Mouse (Mus musculus): ENCODE measurements around the gene Myo1d. TPM values are rescaled to one million over a fixed set of nuclear protein-coding genes. Genes with fewer than 3 reads are reported as not detected.

The Myo1d gene
- polyA plus RNA-seq (2012; rRNA removed), result 109 and 152 TPM in 2 replicates

DNA sequence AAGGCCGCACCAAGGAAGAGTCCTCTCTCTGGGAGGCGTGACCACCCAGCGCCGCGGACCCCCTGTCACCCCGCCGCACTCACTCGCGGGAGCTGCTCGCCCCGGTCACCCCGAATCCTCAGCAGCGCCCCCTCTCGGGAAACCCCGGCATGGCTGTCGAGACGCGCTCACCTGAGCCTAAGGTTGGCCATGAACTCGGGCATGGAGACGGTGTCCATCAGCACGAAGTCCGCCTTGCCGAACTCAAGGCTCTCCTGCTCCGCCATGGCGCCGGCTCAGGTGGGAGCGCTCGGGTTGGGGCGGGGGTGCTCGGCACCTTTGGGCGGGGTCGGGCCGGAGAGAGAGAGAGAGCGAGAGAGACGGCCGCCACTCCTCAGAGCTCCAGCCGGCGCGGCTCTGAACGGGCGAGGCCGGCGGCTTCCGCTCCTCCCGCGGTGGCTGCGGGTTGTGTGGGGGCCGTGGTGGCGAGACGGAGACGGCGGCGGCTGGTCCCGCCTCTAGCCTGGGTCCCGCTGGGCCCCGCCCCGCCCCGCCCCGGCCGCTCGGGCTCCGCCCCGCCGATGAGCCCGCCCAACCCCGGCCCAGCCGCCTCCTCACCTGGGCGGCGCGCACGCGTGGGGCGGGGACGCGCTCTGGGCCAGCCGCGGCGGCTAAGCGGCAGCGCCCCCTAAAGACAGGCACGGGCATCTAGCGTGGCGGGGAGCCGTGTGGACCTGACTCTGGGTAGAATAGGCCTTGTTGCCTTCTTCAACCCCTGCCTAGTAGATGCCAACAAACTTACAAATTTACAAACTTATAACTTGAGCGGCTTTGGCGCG lies at the start of gene Myo1d:
Myo1d (minus strand) TSS at position 499 of the 818 bp plus-strand sequence.
- 1% methylated on average over 87 of the region's 87 CpGs for WGBS

DNA sequence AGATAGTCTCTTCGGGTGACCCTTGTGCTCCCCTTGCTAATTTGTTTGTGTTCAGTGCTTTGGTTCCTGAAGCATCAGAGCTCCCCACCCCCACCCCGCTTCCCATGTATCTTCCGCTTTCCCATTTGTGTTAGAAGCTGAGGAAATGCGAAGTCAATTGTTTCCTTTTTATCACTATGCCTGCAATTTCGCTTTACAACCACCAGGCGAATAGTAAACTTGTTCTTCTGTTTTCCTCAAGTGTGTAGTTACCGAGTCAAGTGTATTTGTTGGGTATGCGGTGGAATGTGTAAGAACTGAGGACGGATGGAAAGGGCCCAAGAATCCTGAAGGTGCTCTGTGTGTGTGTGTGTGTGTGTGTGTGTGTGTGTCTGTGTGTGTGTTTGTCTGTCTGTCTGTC lies 42.0 kb upstream of the Myo1d start:
- WGBS, result 84% methylated on average over 9 of the region's 9 CpGs
- no peak for DNase-seq (ENCODE audit: low read depth, low spot score)

More for the DNA sequence above, at the start of gene Myo1d:
- DNase-seq (ENCODE audit: low read depth, low spot score), result no peak

DNA sequence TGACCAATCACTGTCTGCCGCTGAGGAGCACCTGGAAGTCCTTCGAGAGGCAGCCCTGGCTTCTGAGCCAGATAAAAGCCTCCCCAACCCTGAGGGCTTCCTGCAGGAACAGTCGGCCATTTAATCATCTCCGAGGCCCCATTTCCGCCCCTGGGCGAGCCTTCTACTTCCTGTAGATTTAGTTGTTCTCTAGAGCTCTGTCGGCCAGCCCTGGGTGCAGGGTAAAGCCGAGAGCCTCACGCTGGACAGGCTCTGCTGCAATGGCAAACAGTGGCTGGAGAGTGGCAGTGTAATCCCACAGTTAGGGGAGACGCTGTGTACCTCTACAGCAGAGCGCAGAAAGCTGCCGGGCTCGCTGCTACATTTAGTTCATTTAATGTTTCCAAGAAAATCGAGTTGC lies 41.5 kb upstream of the Myo1d start:
- WGBS, result 78% methylated on average over 14 of the region's 14 CpGs
- DNase-seq (ENCODE audit: low read depth, low spot score), result no peak

DNA sequence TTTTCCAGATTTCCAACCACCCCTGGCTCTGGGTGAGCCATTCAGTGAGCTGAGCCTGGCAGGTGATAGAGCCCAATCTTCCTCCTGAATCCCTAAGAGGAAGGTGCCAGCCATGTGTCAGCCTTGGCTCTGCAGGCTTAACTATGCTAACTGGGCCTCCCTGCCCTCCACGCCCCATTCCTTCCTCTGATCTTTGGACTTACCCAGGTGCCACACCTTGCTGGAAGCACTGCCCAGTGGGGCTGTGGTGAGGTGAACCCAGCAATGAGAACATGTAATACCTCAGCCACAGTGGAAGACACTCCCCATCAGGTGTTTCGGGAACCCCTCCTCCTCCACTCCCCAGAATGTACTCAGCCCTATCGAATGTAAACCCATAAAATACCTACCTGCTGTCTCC lies 40.3 kb upstream of the Myo1d start:
- 35% methylated on average over 3 of the region's 3 CpGs for WGBS
- peak; percentile 95 for DNase-seq (ENCODE audit: low read depth, low spot score)

DNA sequence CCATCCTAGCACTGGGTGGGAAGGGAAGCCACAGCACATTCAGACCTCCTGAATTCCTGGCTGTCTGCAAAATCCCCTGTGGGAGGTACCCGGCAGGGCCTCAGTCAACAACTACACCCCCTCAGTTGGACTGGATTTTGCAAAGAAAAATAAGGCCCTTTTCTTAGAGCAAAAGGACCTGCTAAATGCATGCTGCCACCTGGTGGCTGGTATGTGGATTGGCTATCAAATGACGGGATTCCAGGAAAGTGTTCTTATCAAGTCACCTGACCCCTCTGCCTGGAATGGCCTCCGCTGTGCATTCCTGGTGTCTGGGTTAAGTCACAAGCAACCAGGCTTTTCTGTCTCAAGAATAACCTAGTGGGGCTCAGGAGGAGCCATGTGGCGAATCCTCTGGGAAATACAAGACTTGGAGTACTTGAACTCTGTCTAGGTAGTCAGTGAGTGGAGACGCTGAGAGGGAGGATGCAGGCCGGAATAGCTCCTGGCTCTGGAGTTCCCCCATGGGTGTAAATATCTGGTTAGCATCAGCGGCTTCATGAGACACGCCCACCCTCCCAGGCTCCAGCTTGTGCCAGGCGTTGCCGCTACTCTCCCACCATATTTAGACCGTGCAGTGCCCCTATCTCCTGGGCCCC lies 38.4 kb upstream of the Myo1d start:
- peak; percentile 85 for DNase-seq (ENCODE audit: low read depth, low spot score)
- WGBS, result 39% methylated on average over 11 of the region's 11 CpGs

DNA sequence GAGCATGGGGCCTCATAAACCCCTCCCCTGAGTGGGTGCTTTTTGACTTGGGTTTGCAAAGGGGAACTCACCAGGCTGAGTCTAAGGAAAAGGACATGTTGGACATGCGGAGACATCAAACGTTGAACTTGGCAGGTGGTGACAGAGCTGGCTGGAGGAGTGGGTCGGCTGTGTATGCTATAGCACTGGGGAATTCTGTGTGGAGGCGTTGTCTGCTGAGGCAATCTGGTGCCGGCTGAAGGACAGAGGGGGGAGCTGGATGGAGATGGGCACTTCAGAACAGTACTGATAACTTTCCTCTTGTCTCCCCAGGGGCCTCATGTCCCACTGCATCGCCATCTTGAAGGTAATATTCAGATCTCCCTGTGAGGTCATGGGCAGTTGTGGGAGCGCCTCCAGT lies 35.5 kb upstream of the Myo1d start:
- 83% methylated on average over 7 of the region's 7 CpGs for WGBS
- no peak for DNase-seq (ENCODE audit: low read depth, low spot score)

DNA sequence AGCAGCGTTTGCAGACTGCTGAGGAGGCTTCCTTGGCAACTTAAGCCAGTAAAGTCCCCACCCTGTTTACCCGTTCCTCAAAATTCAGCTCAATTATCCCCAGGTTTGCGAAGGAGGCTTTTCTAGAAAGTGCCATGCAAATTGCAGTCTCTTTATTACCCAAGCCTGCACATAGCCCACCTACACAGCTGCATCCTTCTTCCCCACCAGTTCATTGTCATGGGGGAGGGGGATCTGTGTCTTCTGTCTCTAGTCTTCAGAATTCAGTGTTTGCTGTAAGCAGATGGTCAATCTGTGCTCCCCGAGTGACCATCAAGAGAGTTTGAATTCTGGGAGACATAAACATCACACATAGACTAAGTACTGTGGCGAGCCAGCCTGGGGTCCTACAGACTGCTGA lies 31.3 kb upstream of the Myo1d start:
- no peak for DNase-seq (ENCODE audit: low read depth, low spot score)
- 18% methylated on average over 5 of the region's 5 CpGs for WGBS

DNA sequence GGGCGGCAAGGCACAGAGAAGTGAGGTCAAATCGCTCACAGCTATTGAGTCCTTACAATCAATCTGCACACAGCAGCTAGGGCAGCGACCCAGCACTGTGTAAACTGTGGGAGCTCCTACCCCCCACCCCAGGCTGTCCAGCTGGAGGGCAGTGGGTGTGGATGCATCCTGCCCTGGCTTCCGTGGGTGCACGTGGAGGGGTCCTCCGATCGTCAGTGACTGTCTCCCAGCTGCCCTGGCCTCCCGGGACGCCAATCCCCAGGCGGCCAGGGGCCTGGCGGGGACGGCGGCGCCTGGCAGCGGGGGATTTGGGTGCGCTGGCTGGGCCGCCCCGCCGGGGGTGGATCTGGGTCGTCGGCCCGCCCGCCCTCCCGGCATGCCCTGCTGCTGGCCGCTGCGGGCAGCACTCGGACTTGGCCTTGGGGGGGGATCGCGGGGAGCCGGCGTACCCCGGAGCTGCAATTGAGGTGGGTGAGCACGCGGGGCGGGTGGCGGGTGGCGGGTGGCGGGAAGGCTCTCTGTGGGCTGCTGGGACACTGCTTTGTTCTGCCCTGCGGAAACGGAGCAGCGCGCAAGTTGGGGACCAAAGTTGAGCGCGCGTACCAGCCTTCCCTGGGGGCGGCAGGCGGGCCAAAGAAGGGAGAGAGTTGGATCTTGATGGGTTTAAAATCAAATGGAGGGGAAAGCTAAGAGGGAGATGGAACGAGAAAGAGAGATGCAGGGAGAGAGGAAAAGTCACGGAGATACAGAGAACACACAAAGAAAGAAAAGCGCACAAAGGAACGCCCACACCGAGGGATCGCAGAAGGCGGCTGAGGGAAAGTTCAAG lies 30.4 kb upstream of the Myo1d start, which contains the start of gene Tmem98:
Tmem98 (plus strand) TSS at position 183 of the 829 bp plus-strand sequence.
- WGBS, result 2% methylated on average over 54 of the region's 54 CpGs
- DNase-seq (ENCODE audit: low read depth, low spot score), result no peak

DNA sequence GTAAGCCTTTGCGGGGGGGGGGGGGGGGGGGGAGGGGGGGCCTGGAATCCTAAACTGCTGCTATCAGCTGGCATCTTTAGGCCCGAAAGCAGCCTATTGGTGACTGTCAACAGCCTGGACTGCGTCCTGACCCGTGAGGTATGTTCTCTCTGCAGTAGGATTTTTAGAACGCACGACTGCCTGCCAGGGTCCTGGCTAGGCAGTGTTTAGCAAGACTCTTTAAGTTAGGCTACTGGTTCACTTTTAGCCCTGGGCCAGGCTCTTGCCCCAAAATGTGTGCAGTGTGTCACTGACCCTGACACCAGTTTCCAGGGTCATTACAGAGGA lies 29.8 kb upstream of the Myo1d start:
- WGBS, result 40% methylated on average over 6 of the region's 6 CpGs
- DNase-seq (ENCODE audit: low read depth, low spot score), result no peak

DNA sequence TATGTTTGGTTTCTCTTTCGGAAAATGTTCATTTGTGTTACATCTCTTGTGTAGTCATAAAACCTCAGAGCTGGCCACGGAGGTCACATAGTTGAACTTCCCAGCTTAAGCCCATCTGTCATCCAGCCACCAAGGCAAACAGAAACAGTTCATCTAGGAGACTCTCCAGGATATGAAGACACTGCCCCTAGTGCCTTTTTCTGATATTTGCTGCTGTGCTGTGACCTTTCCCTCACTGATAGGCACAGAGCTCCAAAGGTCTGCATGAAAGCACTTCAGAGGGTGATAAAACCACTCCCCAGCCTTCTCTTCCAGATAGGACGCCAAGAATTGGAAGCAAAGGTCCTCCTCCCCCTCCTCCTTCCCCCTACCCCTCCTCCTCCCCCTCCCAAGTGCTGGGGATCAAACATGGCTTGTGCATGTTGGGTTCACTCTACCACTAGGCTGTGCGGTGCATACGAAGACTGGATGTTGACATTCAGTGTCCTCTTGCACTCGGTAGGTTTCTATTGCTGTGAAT lies 28.8 kb upstream of the Myo1d start:
- peak; percentile 82 for DNase-seq (ENCODE audit: low read depth, low spot score)
- WGBS, result 25% methylated on average over 6 of the region's 6 CpGs

DNA sequence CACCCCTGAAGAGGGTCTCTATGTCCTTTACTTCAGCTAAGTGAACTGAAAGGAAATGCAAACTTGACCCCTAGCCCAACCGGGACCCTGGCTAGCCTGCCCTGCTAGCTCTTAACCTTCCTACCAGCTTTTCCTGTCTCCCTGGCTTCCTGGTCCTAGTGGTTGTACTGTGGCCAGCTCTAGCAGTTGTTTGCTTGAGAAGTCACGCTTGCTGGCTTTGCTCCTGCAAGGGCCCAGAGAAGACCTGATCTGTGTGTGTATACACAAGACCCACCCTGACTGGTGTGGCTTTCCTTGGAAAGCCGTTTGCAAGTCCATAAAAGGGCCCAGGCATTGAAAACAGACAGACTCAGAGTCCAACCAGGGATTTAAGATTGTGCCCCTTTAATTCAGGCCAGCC lies 22.9 kb upstream of the Myo1d start:
- peak; percentile 79 for DNase-seq (ENCODE audit: low read depth, low spot score)
- 7% methylated on average over 3 of the region's 3 CpGs for WGBS

DNA sequence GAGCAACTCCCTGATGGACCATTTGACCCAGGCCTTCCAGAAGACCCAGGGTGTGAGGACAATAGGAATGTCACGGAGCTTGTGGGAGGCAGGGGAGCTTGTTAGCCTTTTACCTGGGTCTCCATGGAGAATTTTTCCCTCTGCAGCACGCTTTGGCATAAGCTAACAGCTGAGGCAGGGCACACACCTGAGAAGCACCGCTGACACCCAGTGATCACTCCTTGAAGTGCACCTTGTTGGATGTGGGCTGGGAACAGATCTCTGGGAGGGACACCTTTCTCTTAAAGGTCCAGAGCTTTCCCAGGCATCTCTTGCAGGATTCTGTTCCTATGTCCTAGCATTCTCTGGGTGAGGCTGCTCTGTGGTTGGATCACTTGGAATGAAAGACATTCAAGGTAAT lies 20.2 kb upstream of the Myo1d start:
- no peak for DNase-seq (ENCODE audit: low read depth, low spot score)
- WGBS, result 23% methylated on average over 3 of the region's 3 CpGs

DNA sequence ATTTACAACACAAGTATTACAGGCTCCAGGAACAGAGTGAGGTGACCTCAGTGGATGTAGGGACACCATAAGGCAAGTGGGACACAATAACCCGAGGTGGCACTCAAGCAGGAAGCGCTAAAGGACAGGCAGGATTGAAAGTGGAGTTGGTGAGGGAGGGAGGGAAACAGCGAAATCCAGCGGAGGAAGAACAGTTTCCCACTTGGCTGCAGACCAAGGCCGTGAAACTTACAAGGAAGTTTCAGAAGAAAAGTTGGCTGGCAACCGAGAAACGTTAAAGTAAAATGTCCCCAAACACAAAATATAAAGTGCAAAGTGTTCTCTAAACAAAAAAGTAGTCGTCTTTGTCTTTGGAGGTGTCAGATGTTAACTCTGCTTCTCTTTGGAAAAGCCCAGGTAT lies 15.6 kb upstream of the Myo1d start:
- 10% methylated on average over 8 of the region's 8 CpGs for WGBS
- DNase-seq (ENCODE audit: low read depth, low spot score), result no peak

DNA sequence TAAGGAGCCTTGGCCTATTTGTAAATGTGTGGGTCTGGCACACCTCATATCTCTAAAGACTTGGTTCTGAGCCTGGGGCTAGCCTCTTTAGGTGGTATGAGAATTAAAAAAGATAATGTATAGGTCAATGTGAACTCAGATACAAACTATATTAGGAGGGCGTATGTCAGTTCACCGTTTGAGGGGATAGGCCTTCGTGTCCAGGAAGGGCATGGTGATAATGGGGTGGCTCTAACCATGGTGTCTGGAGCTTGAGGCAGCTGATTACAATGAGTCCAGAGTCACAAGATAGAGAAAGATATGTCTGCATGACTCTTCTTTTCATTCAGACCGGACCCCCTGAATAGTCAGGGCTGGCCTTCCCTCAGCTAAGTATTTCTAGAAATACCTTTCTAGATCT lies 14.5 kb upstream of the Myo1d start:
- no peak for DNase-seq (ENCODE audit: low read depth, low spot score)
- 95% methylated on average over 4 of the region's 4 CpGs for WGBS

DNA sequence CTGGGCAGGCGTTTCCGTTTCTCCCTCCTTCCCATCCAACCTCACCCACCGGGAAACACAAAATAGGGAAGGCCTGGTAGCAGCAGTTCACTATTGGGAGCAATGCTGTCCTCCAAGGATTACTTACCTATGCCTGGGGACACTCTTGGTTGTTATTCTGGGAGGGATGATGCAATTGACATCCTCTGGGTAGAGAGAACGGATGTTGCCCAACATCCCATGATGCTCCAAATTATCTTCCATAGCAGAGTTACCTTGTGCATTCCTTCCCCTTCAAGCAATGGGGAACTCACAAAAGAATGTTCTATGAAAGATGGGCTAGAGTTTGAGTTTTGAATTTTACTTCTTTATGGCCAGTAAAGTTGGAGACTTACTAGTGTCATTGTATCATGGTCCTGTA lies 13.6 kb upstream of the Myo1d start:
- WGBS, result 87% methylated on average over 4 of the region's 4 CpGs
- no peak for DNase-seq (ENCODE audit: low read depth, low spot score)

DNA sequence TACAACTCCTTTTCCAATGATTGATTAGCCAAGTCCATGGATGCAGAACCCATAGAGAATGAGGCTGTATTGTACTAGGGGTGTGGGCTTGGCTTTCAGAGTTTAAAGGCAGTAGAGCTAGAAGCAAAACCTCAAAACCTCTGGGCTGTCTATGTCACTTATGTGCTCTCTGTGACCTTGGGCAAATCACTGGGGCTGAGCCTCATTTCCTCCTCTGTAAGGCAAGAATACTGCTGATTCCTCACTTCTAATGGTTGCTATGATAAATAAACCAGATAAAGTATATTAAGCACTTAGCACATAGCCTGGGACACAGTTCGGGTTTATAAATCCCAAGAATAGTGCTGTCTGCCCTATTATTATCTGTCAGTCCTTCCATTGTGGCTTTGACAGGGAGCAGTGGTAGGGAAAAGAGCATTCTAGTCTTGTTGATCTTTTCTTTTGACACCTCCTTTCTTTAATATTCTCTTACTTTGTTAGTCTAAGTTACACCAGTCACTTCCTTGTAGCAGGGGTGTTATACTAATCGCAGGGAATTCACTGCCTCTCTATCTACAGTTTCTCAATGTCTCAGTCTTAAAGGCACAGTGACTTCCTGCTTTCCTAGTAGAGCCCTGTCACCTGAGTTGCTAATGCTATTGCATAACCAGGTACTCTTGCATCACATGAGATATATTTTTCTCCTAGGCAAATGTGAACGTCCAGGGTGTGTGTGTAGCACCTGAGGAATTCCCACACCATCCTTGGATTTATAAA lies 12.0 kb upstream of the Myo1d start:
- WGBS, result 15% methylated on average over 3 of the region's 3 CpGs
- DNase-seq (ENCODE audit: low read depth, low spot score), result no peak

DNA sequence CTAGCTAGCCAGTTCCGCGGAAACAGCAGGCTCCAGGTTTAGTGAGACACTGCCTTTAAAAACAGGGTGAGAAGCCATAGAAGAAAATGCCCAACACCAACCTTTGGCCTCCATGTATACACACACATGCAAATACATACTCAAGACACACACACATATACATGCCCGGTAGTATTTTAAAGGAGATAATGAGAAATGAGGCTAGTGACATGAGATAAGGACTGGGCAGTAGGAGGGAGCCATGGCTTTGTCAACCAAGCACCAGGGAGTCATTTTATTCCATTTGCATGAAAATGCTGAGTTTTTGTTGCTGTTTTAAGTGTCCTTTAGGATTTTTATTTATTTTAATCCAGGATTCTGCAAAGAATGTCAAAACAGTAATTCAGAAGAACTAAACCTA lies 10.6 kb upstream of the Myo1d start:
- WGBS, result 45% methylated on average over 3 of the region's 3 CpGs

DNA sequence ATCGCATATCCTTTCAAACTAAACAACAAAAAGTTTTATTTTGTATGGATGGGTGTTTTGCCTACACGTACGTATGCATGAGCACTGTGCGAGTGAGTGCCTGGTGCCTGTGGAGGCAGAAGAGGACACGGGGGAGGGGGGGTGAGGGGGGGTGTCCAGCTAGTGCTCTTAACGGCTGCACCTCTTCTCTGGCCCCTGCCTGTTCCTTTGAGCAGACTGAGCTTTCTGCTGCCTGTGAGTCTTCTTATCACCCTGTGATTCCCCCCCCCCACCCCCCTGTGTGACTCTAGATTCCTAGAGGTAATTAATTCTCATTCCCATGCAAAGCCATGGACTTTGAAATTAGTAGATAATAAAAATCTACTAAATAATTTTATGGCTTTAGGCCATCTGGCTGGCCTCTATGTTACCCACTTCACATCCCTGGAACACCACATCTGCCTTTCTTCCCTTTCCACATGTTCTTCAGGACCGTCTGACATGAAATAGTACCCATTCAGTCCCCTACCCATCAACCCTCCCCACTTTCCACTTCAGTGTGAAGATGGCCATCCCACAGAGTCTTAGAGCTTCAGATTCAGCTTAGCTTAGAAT lies 9.9 kb upstream of the Myo1d start:
- WGBS, result 42% methylated on average over 7 of the region's 7 CpGs
- DNase-seq (ENCODE audit: low read depth, low spot score), result no peak

More for the DNA sequence above, 10.6 kb upstream of the Myo1d start:
- no peak for DNase-seq (ENCODE audit: low read depth, low spot score)

DNA sequence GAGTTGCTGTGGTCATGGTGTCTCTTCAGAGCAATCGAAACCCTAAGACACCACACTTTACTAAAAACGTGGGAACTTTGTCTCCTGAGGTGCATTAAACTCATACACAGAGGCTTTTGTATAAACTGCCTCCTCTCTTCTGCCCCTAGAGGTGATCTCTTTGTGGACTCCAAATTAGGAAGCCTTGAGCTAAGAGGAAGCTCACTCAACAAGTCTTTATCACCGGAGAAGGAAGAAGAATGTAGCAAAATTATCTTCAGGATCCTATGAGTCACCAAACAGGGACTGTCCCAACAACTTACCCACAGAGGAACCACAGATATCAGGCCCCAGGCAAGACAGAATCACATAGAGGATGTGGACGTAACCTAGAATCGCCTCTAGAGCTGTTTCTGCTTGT lies 5.8 kb upstream of the Myo1d start:
- 53% methylated on average over 5 of the region's 5 CpGs for WGBS
- no peak for DNase-seq (ENCODE audit: low read depth, low spot score)

Data from large intestine, adult 2 months (tissue).